ENCODE assay signal across 8 mouse cellular contexts in genomic region chr11:61342505-61343420, GRCm38 (mm10). TPM values are rescaled to one million over a fixed set of nuclear protein-coding genes. Genes with fewer than 3 reads are reported as not detected.
A peak's percentile ranks its signal among the peaks of the same experiment; 100 is the strongest.
DNase-seq lines count a peak whose midpoint lies in the region; ATAC-seq and TF ChIP-seq lines count a peak whose summit lies in the region.

TSS of gene Slc47a2 (minus strand) at chr11:61342860.

- peak; percentile 65; the same call in 1 of the 2 replicates for TF ChIP-seq POLR2A in testis, adult 2 months (IDR thresholded peaks at IDR 0.05; ENCODE audit: control insufficient read depth, low read depth, low read length)

- TF ChIP-seq CTCF in intestine, postnatal 0 days (IDR thresholded peaks at IDR 0.05; ENCODE audit: low read depth), result peak; percentile 64
- TF ChIP-seq CTCF in testis, adult 2 months (IDR thresholded peaks at IDR 0.05; ENCODE audit: control insufficient read depth, insufficient read depth, insufficient replicate concordance, low read depth, low read length), result no peak

- no peak within 1 kb of the TSS for H3K27ac ChIP-seq in forebrain, embryonic 14.5 days (ENCODE audit: low read depth, low read length)
- no peak within 1 kb of the TSS for H3K27ac ChIP-seq in intestine, postnatal 0 days (ENCODE audit: low read depth, low read length)
- H3K27ac ChIP-seq in testis, adult 2 months (ENCODE audit: control insufficient read depth, insufficient read depth, low read depth, low read length), result peak within 1 kb of the TSS; percentile 87

- DNase-seq in cerebellum, postnatal 10 days, result peak; percentile 58 to 67
- no peak for DNase-seq in cerebellum, adult 11 months
- DNase-seq in NIH3T3 (ENCODE audit: low read depth), result peak; percentile 7
- DNase-seq in forebrain, embryonic 14.5 days (ENCODE audit: low spot score), result peak; percentile 57
- peak; percentile 40 for DNase-seq in lung, postnatal 36 days
- no peak for DNase-seq in spleen, postnatal 4 days (ENCODE audit: low spot score in 2 of 2)

- no peaks in the 10 kb centered on the region for H3K36me3 ChIP-seq in forebrain, embryonic 14.5 days (ENCODE audit: control insufficient read depth, insufficient read depth, low read length)
- H3K36me3 ChIP-seq in intestine, postnatal 0 days (ENCODE audit: control insufficient read depth, insufficient read depth), result no peaks in the 10 kb centered on the region
- peaks cover 1% of the 10 kb centered on the region; the same call in 1 of the 2 replicates for H3K36me3 ChIP-seq in testis, adult 2 months (ENCODE audit: control insufficient read depth, insufficient read depth, low read length)

- peak within 1 kb of the TSS; percentile 37; the same call in 1 of the 2 replicates for H3K9ac ChIP-seq in forebrain, embryonic 14.5 days (ENCODE audit: low read length)
- no peak within 1 kb of the TSS for H3K9ac ChIP-seq in intestine, postnatal 0 days (ENCODE audit: low read depth, low read length)

- 0 out of 2 replicates have a peak, but pooled peaks cover 2% of the 10 kb centered on the region for H3K4me1 ChIP-seq in forebrain, embryonic 14.5 days (ENCODE audit: control insufficient read depth, insufficient read depth, low read length)
- H3K4me1 ChIP-seq in intestine, postnatal 0 days (replicated peaks; ENCODE audit: control insufficient read depth, insufficient read depth, low read length), result peaks cover 7% of the 10 kb centered on the region; the same call in 1 of the 2 replicates
- peaks cover 14% of the 10 kb centered on the region for H3K4me1 ChIP-seq in testis, adult 2 months (ENCODE audit: control insufficient read depth, insufficient read depth, low read length)

- peaks cover 23% of the 10 kb centered on the region for H3K27me3 ChIP-seq in forebrain, embryonic 14.5 days (replicated peaks; ENCODE audit: control insufficient read depth, insufficient read depth, low read length)
- peaks cover 24% of the 10 kb centered on the region for H3K27me3 ChIP-seq in intestine, postnatal 0 days (replicated peaks; ENCODE audit: control insufficient read depth, insufficient read depth, low read length)
- H3K27me3 ChIP-seq in testis, adult 2 months (ENCODE audit: control insufficient read depth, insufficient read depth, low read length), result no peaks in the 10 kb centered on the region

- peak within 1 kb of the TSS; percentile 51 for H3K4me2 ChIP-seq in forebrain, embryonic 14.5 days (ENCODE audit: low read length)
- H3K4me2 ChIP-seq in intestine, postnatal 0 days (replicated peaks; ENCODE audit: low read depth), result peak within 1 kb of the TSS; percentile 67

- no peak for ATAC-seq in forebrain, embryonic 14.5 days
- ATAC-seq in intestine, postnatal 0 days, result peak; percentile 16; the same call in 1 of the 2 replicates

- 3% methylated on average over 61 of the region's 61 CpGs for WGBS in forebrain, embryonic 14.5 days
- 6% methylated on average over 61 of the region's 61 CpGs for WGBS in intestine, postnatal 0 days

- no peaks in the 10 kb centered on the region for H3K9me3 ChIP-seq in forebrain, embryonic 14.5 days (replicated peaks; ENCODE audit: control insufficient read depth, low read length)
- H3K9me3 ChIP-seq in intestine, postnatal 0 days (ENCODE audit: control insufficient read depth), result no peaks in the 10 kb centered on the region

- H3K4me3 ChIP-seq in forebrain, embryonic 14.5 days (ENCODE audit: low read depth, low read length), result peak within 1 kb of the TSS; percentile 31
- H3K4me3 ChIP-seq in intestine, postnatal 0 days (ENCODE audit: low read depth, low read length), result peak within 1 kb of the TSS; percentile 36
- peak within 1 kb of the TSS; percentile 85 for H3K4me3 ChIP-seq in testis, adult 2 months (ENCODE audit: control insufficient read depth, low read depth, low read length)

RNA-seq across cellular contexts. Expression of gene Slc47a2, which starts in this region (rescaled TPM):
- not detected in 2 replicates for polyA plus RNA-seq in forebrain, embryonic 14.5 days (2014; fragmentation: Nextera tagmentation; extraction: Ambion mirVana)
- not detected in 2 replicates for polyA plus RNA-seq in intestine, postnatal 0 days (2015; fragmentation: Nextera tagmentation; extraction: Ambion mirVana)
- polyA plus RNA-seq in testis, adult 2 months (2012; rRNA removed), result 69.1 and 87.1 TPM in 2 replicates

Comparison
In these comparisons a context has a peak if more than half of its experiments do, and no peak if none do; other contexts are left out.
1. RNA of gene Slc47a2 (polyA plus RNA-seq): 69.1 to 87.1 TPM in testis, adult 2 months; not detected in forebrain, embryonic 14.5 days and not detected in intestine, postnatal 0 days; every median in the first group is over 10 times any median in the second.
2. DNase-seq: peak in cerebellum, postnatal 10 days (2 of 2), NIH3T3 (single experiment) and lung, postnatal 36 days (single experiment); none in cerebellum, adult 11 months (single experiment) and spleen, postnatal 4 days (0 of 2).
3. Peak in DNase-seq, H3K4me3 ChIP-seq, H3K9ac ChIP-seq and H3K4me2 ChIP-seq in forebrain, embryonic 14.5 days; RNA of the gene not detected or under 1 TPM.
4. Peak in ATAC-seq, H3K4me3 ChIP-seq and H3K4me2 ChIP-seq in intestine, postnatal 0 days; RNA of the gene not detected or under 1 TPM.
5. H3K4me3 ChIP-seq: peak in every context shown above with its lines; median percentile 85 in testis, adult 2 months; 36 in intestine, postnatal 0 days; 31 in forebrain, embryonic 14.5 days.